Mouse (Mus musculus) limb, embryonic 11.5 days (tissue): ENCODE measurements around the gene Olfr669. TPM values are rescaled to one million over a fixed set of nuclear protein-coding genes. Genes with fewer than 3 reads are reported as not detected.

Experiments used
- polyA plus RNA-seq: library from polyadenylated mRNA; unstranded; fragments of >200 nt; fragmentation: Nextera tagmentation; extraction: Ambion mirVana; gene quantifications from 2 replicates; pipeline ENCODE4 v1.2.1, GENCODE M21; 2014

Olfr669 gene
- polyA plus RNA-seq, 1 experiment from 2014 or later: not detected

Other genes starting within 250 kb of the Olfr669 start
- not detected in 2 replicates for gene Olfr661, start 247.7 kb upstream of the Olfr669 start, polyA plus RNA-seq
- gene Usp17le, start 156.8 kb upstream of the Olfr669 start, polyA plus RNA-seq: not detected in 2 replicates
- gene Usp17lb, start 91.6 kb upstream of the Olfr669 start, polyA plus RNA-seq: not detected in 2 replicates
- gene Usp17la, start 77.2 kb upstream of the Olfr669 start, polyA plus RNA-seq: not detected in 2 replicates
- not detected in 2 replicates for gene Olfr665, start 56.2 kb upstream of the Olfr669 start, polyA plus RNA-seq
- not detected in 2 replicates for gene Olfr666, start 38.3 kb upstream of the Olfr669 start, polyA plus RNA-seq
- gene Olfr667, start 12.8 kb upstream of the Olfr669 start, polyA plus RNA-seq: not detected in 2 replicates
- gene Olfr668, start 6.2 kb upstream of the Olfr669 start, polyA plus RNA-seq: not detected in 2 replicates
- gene Olfr670, start 28.4 kb downstream of the Olfr669 start, polyA plus RNA-seq: not detected in 2 replicates
- not detected in 2 replicates for gene Olfr671, start 44.9 kb downstream of the Olfr669 start, polyA plus RNA-seq
- gene Olfr672, start 67.8 kb downstream of the Olfr669 start, polyA plus RNA-seq: not detected in 2 replicates
- gene Olfr675, start 94.2 kb downstream of the Olfr669 start, polyA plus RNA-seq: not detected in 2 replicates
- gene Olfr676, start 98.5 kb downstream of the Olfr669 start, polyA plus RNA-seq: not detected in 2 replicates
- not detected in 2 replicates for gene Olfr677, start 117.1 kb downstream of the Olfr669 start, polyA plus RNA-seq
- not detected in 2 replicates for gene Olfr678, start 130.2 kb downstream of the Olfr669 start, polyA plus RNA-seq
- gene Olfr679, start 147.0 kb downstream of the Olfr669 start, polyA plus RNA-seq: not detected in 2 replicates
- gene Olfr680-ps1, start 158.6 kb downstream of the Olfr669 start, polyA plus RNA-seq: not detected in 2 replicates
- gene Olfr681, start 182.6 kb downstream of the Olfr669 start, polyA plus RNA-seq: not detected in 2 replicates
- not detected in 2 replicates for gene Olfr683, start 212.8 kb downstream of the Olfr669 start, polyA plus RNA-seq
- not detected in 2 replicates for gene Olfr684, start 229.4 kb downstream of the Olfr669 start, polyA plus RNA-seq